Mouse (Mus musculus) CH12.LX (cell line): ENCODE measurements around the gene Olfr740. TPM values are rescaled to one million over a fixed set of nuclear protein-coding genes. Genes with fewer than 3 reads are reported as not detected.

Experiments
- DNase-seq: peaks from one replicate; pipeline ENCODE4 v3.0.0-alpha.2; 2013; ENCODE audit errors: extremely low read depth
- H3K27ac ChIP-seq: 2 replicates; pipeline ENCODE4 v1.5.1; 2012; ENCODE audit warnings: low read depth, mild to moderate bottlenecking, control low read depth, moderate library complexity; ENCODE audit not compliant: insufficient read depth
- H3K27me3 ChIP-seq: replicated peaks from 2 replicates; pipeline ENCODE3; 2012; ENCODE audit warnings: inconsistent platforms
- H3K36me3 ChIP-seq, 2 experiments: replicated peaks in 1 of 2; 2 replicates each; pipeline versions ENCODE3 to v1.6.1; 2012; ENCODE audit warnings: inconsistent platforms in 1 of 2, low read length in 1 of 2, mild to moderate bottlenecking in 1 of 2, mixed read lengths in 1 of 2, moderate library complexity in 1 of 2; ENCODE audit not compliant: control insufficient read depth in 1 of 2, insufficient read depth in 1 of 2
- H3K4me1 ChIP-seq, 2 experiments: 2 replicates each; pipeline ENCODE4 v1.6.1; 2012; ENCODE audit warnings: inconsistent platforms in 1 of 2, moderate library complexity in 1 of 2; ENCODE audit not compliant: insufficient read depth in 2 of 2, control insufficient read depth in 1 of 2
- H3K4me2 ChIP-seq: 2 replicates; pipeline ENCODE4 v1.6.1; 2012; ENCODE audit warnings: low read depth, mild to moderate bottlenecking, control low read depth; ENCODE audit not compliant: poor library complexity, insufficient read depth, severe bottlenecking
- H3K4me3 ChIP-seq, 3 experiments: fragments of 150-350 bp in 1 of 3; sonication (generic) in 1 of 3; replicated peaks in 1 of 3; 2 replicates each; pipeline versions ENCODE3 to v1.5.1; 2011 to 2012; ENCODE audit warnings: low read depth in 2 of 3, low read length in 2 of 3, mild to moderate bottlenecking in 2 of 3, moderate library complexity in 2 of 3, control low read depth in 1 of 3, improper control_type of control experiment in 1 of 3, inconsistent platforms in 1 of 3, mixed read lengths in 1 of 3; ENCODE audit not compliant: poor library complexity in 1 of 3
- H3K79me2 ChIP-seq: replicated peaks from 2 replicates; pipeline ENCODE4 v1.6.1; 2012; ENCODE audit warnings: mild to moderate bottlenecking, moderate library complexity; ENCODE audit not compliant: control insufficient read depth, poor library complexity, insufficient read depth, severe bottlenecking; ENCODE audit errors: extremely low read depth
- H3K9ac ChIP-seq: 2 replicates; pipeline ENCODE4 v1.6.1; 2012; ENCODE audit warnings: low read depth, mild to moderate bottlenecking, control low read depth, moderate library complexity; ENCODE audit not compliant: insufficient read depth
- H3K9me3 ChIP-seq: replicated peaks from 2 replicates; pipeline ENCODE3; 2012; ENCODE audit warnings: low read length, inconsistent platforms, mixed read lengths
- BHLHE40 ChIP-seq: IDR thresholded peaks from 2 replicates; pipeline ENCODE4 v1.6.1; 2011; ENCODE audit warnings: mild to moderate bottlenecking, low read depth, low read length, improper control_type of control experiment
- CHD2 ChIP-seq: IDR thresholded peaks from 2 replicates; pipeline ENCODE4 v1.6.1; 2011; ENCODE audit warnings: low read length, improper control_type of control experiment
- EP300 ChIP-seq: IDR thresholded peaks from 2 replicates; pipeline ENCODE4 v1.6.1; 2011; ENCODE audit warnings: low read length, improper control_type of control experiment
- ETS1 ChIP-seq: conservative IDR thresholded peaks from 2 replicates; pipeline ENCODE4 v1.6.1; 2012; ENCODE audit warnings: low read depth, mild to moderate bottlenecking, inconsistent platforms, low read length, improper control_type of control experiment, moderate library complexity
- GABPA ChIP-seq: IDR thresholded peaks from 2 replicates; pipeline ENCODE4 v1.6.1; 2012; ENCODE audit warnings: low read depth, low read length, improper control_type of control experiment, inconsistent platforms; ENCODE audit not compliant: insufficient replicate concordance
- JUN ChIP-seq: IDR thresholded peaks from 2 replicates; pipeline ENCODE4 v1.6.1; 2011; ENCODE audit warnings: low read depth, mild to moderate bottlenecking, low read length, improper control_type of control experiment, moderate library complexity; ENCODE audit not compliant: insufficient read depth
- MEF2A ChIP-seq: IDR thresholded peaks from 2 replicates; pipeline ENCODE4 v1.6.1; 2014; ENCODE audit warnings: low read depth, mild to moderate bottlenecking, inconsistent platforms, low read length, improper control_type of control experiment, borderline replicate concordance
- MYC ChIP-seq: IDR thresholded peaks from 2 replicates; pipeline ENCODE4 v1.6.1; 2011; ENCODE audit warnings: low read depth, mild to moderate bottlenecking, improper control_type of control experiment, low read length
- NELFE ChIP-seq: IDR thresholded peaks from 2 replicates; pipeline ENCODE4 v1.6.1; 2011; ENCODE audit warnings: low read depth, low read length, improper control_type of control experiment
- PAX5 ChIP-seq: IDR thresholded peaks from 2 replicates; pipeline ENCODE4 v1.6.1; 2012; ENCODE audit warnings: low read length, inconsistent platforms, mixed read lengths
- USF1 ChIP-seq: IDR thresholded peaks from 2 replicates; pipeline ENCODE4 v1.6.1; 2014; ENCODE audit warnings: low read depth, mild to moderate bottlenecking, inconsistent platforms, low read length, improper control_type of control experiment
- USF2 ChIP-seq: conservative IDR thresholded peaks from 2 replicates; pipeline ENCODE4 v1.6.1; 2011; ENCODE audit warnings: low read depth, low read length, improper control_type of control experiment
- dilution Hi-C: fragments of 300-500 bp; cut with MboI; formaldehyde crosslinking; loops from 2 replicates; pipeline ENCODE4 v1.14.3; 2020; ENCODE audit warnings: low sequenced_read_pairs; ENCODE audit not compliant: extremely low pct_unique_long_range_greater_than_20kb, extremely low pct_ligation_motif_present
- in situ Hi-C: fragments of 300-500 bp; cut with MboI; formaldehyde crosslinking; loops from 3 replicates; pipeline ENCODE4 v1.14.3; 2019; ENCODE audit warnings: low sequenced_read_pairs, low pct_ligation_motif_present, low pct_unique_long_range_greater_than_20kb, mixed read lengths
- polyA plus RNA-seq: library from polyadenylated mRNA; unstranded; fragments of >175 nt; gene quantifications from 2 replicates; pipeline ENCODE4 v1.2.1, GENCODE M21; 2012; ENCODE audit warnings: low read depth; ENCODE audit not compliant: insufficient read length
- total RNA-seq, 2 experiments: library from RNA; depleted of rRNA; stranded (reverse); fragments of 300-350 nt in 1 of 2; fragments of >200 nt in 1 of 2; gene quantifications; 2 replicates each; pipeline ENCODE4 v1.2.3; 2012 to 2014

Olfr740 gene
- total and polyA plus RNA-seq, 3 experiments = not detected

DNA sequence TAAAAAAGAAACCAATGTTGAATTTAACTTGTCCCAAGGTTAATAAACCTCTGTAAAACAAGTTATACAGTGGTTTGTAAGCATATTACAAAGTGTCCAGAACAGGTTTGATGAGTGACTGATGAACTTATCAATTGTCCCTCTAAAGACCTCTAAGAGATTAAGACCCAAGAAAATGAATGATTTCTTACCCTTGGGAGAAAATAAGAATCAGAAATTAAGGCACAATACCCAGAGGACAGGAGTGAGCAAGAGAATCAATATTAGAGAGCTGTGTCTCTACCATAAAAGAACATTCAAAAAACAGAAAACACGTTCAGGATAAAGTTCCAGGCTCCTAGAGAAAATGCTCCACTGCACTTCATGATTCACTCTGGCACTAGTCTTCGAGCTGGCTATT, 58.0 kb downstream of the Olfr740 start, which contains the start of gene Olfr742:
Gene Olfr742, plus strand, starts transcription at position 301 of the 400 bp plus-strand sequence.
- no peak within 1 kb of the TSS for H3K9ac ChIP-seq
- H3K4me3 ChIP-seq = no peak within 1 kb of the TSS
- dilution Hi-C loops (no loop called here), in situ Hi-C loops (no loop called here)
- no peaks in the 10 kb centered on the region for H3K79me2 ChIP-seq
- TF ChIP-seq GABPA (no peak), USF1 (no peak), PAX5 (no peak), JUN (no peak), ETS1 (no peak), USF2 (no peak), BHLHE40 (no peak), EP300 (no peak), CHD2 (no peak), NELFE (no peak), MEF2A (no peak), MYC (no peak)
- no peak for DNase-seq
- peaks cover 3% of the 10 kb centered on the region for H3K27me3 ChIP-seq
- H3K4me2 ChIP-seq = no peak within 1 kb of the TSS
- no peaks in the 10 kb centered on the region for H3K9me3 ChIP-seq
- no peaks in the 10 kb centered on the region for H3K4me1 ChIP-seq
- H3K36me3 ChIP-seq = no peaks in the 10 kb centered on the region
- H3K27ac ChIP-seq = no peak within 1 kb of the TSS

Other genes starting within 250 kb of the Olfr740 start
- gene Olfr731, start 203.7 kb upstream of the Olfr740 start, total RNA-seq (2012; rRNA removed) = not detected in 2 replicates
- not detected in 2 replicates for gene Olfr731, start 203.7 kb upstream of the Olfr740 start, total RNA-seq (2014; rRNA removed)
- not detected in 2 replicates for gene Olfr731, start 203.7 kb upstream of the Olfr740 start, polyA plus RNA-seq
- gene Olfr732, start 161.3 kb upstream of the Olfr740 start, total RNA-seq (2012; rRNA removed) = not detected in 2 replicates
- not detected in 2 replicates for gene Olfr732, start 161.3 kb upstream of the Olfr740 start, total RNA-seq (2014; rRNA removed)
- gene Olfr732, start 161.3 kb upstream of the Olfr740 start, polyA plus RNA-seq = not detected in 2 replicates
- gene Olfr733, start 144.0 kb upstream of the Olfr740 start, total RNA-seq (2012; rRNA removed) = not detected in 2 replicates
- gene Olfr733, start 144.0 kb upstream of the Olfr740 start, total RNA-seq (2014; rRNA removed) = not detected in 2 replicates
- gene Olfr733, start 144.0 kb upstream of the Olfr740 start, polyA plus RNA-seq = not detected in 2 replicates
- gene Olfr734, start 118.8 kb upstream of the Olfr740 start, total RNA-seq (2012; rRNA removed) = not detected in 2 replicates
- gene Olfr734, start 118.8 kb upstream of the Olfr740 start, total RNA-seq (2014; rRNA removed) = not detected in 2 replicates
- not detected in 2 replicates for gene Olfr734, start 118.8 kb upstream of the Olfr740 start, polyA plus RNA-seq
- gene Olfr735, start 96.7 kb upstream of the Olfr740 start, total RNA-seq (2012; rRNA removed) = not detected in 2 replicates
- gene Olfr735, start 96.7 kb upstream of the Olfr740 start, total RNA-seq (2014; rRNA removed) = not detected in 2 replicates
- not detected in 2 replicates for gene Olfr735, start 96.7 kb upstream of the Olfr740 start, polyA plus RNA-seq
- not detected in 2 replicates for gene Tlr11, start 87.6 kb upstream of the Olfr740 start, total RNA-seq (2012; rRNA removed)
- not detected in 2 replicates for gene Tlr11, start 87.6 kb upstream of the Olfr740 start, total RNA-seq (2014; rRNA removed)
- gene Tlr11, start 87.6 kb upstream of the Olfr740 start, polyA plus RNA-seq = not detected in 2 replicates
- gene Olfr736, start 64.4 kb upstream of the Olfr740 start, total RNA-seq (2012; rRNA removed) = not detected in 2 replicates
- not detected in 2 replicates for gene Olfr736, start 64.4 kb upstream of the Olfr740 start, total RNA-seq (2014; rRNA removed)
- not detected in 2 replicates for gene Olfr736, start 64.4 kb upstream of the Olfr740 start, polyA plus RNA-seq
- not detected in 2 replicates for gene Olfr738, start 38.0 kb upstream of the Olfr740 start, total RNA-seq (2012; rRNA removed)
- not detected in 2 replicates for gene Olfr738, start 38.0 kb upstream of the Olfr740 start, total RNA-seq (2014; rRNA removed)
- gene Olfr738, start 38.0 kb upstream of the Olfr740 start, polyA plus RNA-seq = not detected in 2 replicates
- gene Olfr739, start 26.9 kb upstream of the Olfr740 start, total RNA-seq (2012; rRNA removed) = not detected in 2 replicates
- gene Olfr739, start 26.9 kb upstream of the Olfr740 start, total RNA-seq (2014; rRNA removed) = not detected in 2 replicates
- not detected in 2 replicates for gene Olfr739, start 26.9 kb upstream of the Olfr740 start, polyA plus RNA-seq
- gene Olfr741, start 27.2 kb downstream of the Olfr740 start, total RNA-seq (2012; rRNA removed) = not detected in 2 replicates
- gene Olfr741, start 27.2 kb downstream of the Olfr740 start, total RNA-seq (2014; rRNA removed) = not detected in 2 replicates
- gene Olfr741, start 27.2 kb downstream of the Olfr740 start, polyA plus RNA-seq = not detected in 2 replicates
- not detected in 2 replicates for gene Olfr742, start 58.1 kb downstream of the Olfr740 start, total RNA-seq (2012; rRNA removed)
- not detected in 2 replicates for gene Olfr742, start 58.1 kb downstream of the Olfr740 start, total RNA-seq (2014; rRNA removed)
- gene Olfr742, start 58.1 kb downstream of the Olfr740 start, polyA plus RNA-seq = not detected in 2 replicates
- not detected in 2 replicates for gene Olfr743, start 76.3 kb downstream of the Olfr740 start, total RNA-seq (2012; rRNA removed)
- not detected in 2 replicates for gene Olfr743, start 76.3 kb downstream of the Olfr740 start, total RNA-seq (2014; rRNA removed)
- gene Olfr743, start 76.3 kb downstream of the Olfr740 start, polyA plus RNA-seq = not detected in 2 replicates
- gene Olfr744, start 169.3 kb downstream of the Olfr740 start, total RNA-seq (2012; rRNA removed) = not detected in 2 replicates
- not detected in 2 replicates for gene Olfr744, start 169.3 kb downstream of the Olfr740 start, total RNA-seq (2014; rRNA removed)
- not detected in 2 replicates for gene Olfr744, start 169.3 kb downstream of the Olfr740 start, polyA plus RNA-seq
- not detected in 2 replicates for gene Olfr745, start 193.8 kb downstream of the Olfr740 start, total RNA-seq (2012; rRNA removed)
- not detected in 2 replicates for gene Olfr745, start 193.8 kb downstream of the Olfr740 start, total RNA-seq (2014; rRNA removed)
- gene Olfr745, start 193.8 kb downstream of the Olfr740 start, polyA plus RNA-seq = not detected in 2 replicates
- gene Olfr746, start 201.5 kb downstream of the Olfr740 start, total RNA-seq (2012; rRNA removed) = not detected in 2 replicates
- gene Olfr746, start 201.5 kb downstream of the Olfr740 start, total RNA-seq (2014; rRNA removed) = not detected in 2 replicates
- gene Olfr746, start 201.5 kb downstream of the Olfr740 start, polyA plus RNA-seq = not detected in 2 replicates
- gene Olfr747, start 247.7 kb downstream of the Olfr740 start, total RNA-seq (2012; rRNA removed) = not detected in 2 replicates
- gene Olfr747, start 247.7 kb downstream of the Olfr740 start, total RNA-seq (2014; rRNA removed) = not detected in 2 replicates
- gene Olfr747, start 247.7 kb downstream of the Olfr740 start, polyA plus RNA-seq = not detected in 2 replicates